Mouse (Mus musculus): Measurements from ENCODE around the gene Aplp2. TPM values are rescaled to one million over a fixed set of nuclear protein-coding genes. Genes with fewer than 3 reads are reported as not detected.

The Aplp2 gene
- total RNA-seq, 4 experiments from 2014 or later: 290 to 388 (median 328) TPM

- DNase-seq (ENCODE audit: low spot score): no peak
These were observed 14.2 kb upstream of the Aplp2 start for GRCm38 (mm10) chr9:31225808-31226207.

GRCm38 (mm10) chr9:31223475-31223874 lies 11.9 kb upstream of the Aplp2 start:
- DNase-seq (ENCODE audit: low spot score): no peak

GRCm38 (mm10) chr9:31221170-31221569 lies 9.6 kb upstream of the Aplp2 start:
- peak; percentile 48 for DNase-seq (ENCODE audit: low spot score)

- no peak for DNase-seq (ENCODE audit: low spot score)
These were observed 6.2 kb upstream of the Aplp2 start for GRCm38 (mm10) chr9:31217631-31218380.

GRCm38 (mm10) chr9:31212500-31213008 lies 939 bp upstream of the Aplp2 start:
- DNase-seq (ENCODE audit: low spot score): no peak

- DNase-seq (ENCODE audit: low spot score): no peak
These were observed 596 bp downstream of the Aplp2 start for GRCm38 (mm10) chr9:31210749-31211689.

GRCm38 (mm10) chr9:31210163-31210562 lies 1.5 kb downstream of the Aplp2 start:
- DNase-seq (ENCODE audit: low spot score): no peak

GRCm38 (mm10) chr9:31209502-31209901 lies 2.1 kb downstream of the Aplp2 start:
- no peak for DNase-seq (ENCODE audit: low spot score)

GRCm38 (mm10) chr9:31207732-31208131 lies 3.9 kb downstream of the Aplp2 start:
- no peak for DNase-seq (ENCODE audit: low spot score)

GRCm38 (mm10) chr9:31204722-31205121 lies 6.9 kb downstream of the Aplp2 start:
- DNase-seq (ENCODE audit: low spot score): peak; percentile 41

GRCm38 (mm10) chr9:31203571-31204210 lies 7.9 kb downstream of the Aplp2 start:
- DNase-seq (ENCODE audit: low spot score): no peak

- no peak for DNase-seq (ENCODE audit: low spot score)
These were observed 8.5 kb downstream of the Aplp2 start for GRCm38 (mm10) chr9:31203068-31203467.

- no peak for DNase-seq (ENCODE audit: low spot score)
These were observed 13.0 kb downstream of the Aplp2 start for GRCm38 (mm10) chr9:31198614-31199013.

- DNase-seq (ENCODE audit: low spot score): no peak
These were observed 13.8 kb downstream of the Aplp2 start for GRCm38 (mm10) chr9:31197782-31198181.

- DNase-seq (ENCODE audit: low spot score): no peak
These were observed 14.9 kb downstream of the Aplp2 start for GRCm38 (mm10) chr9:31196742-31197141.

- no peak for DNase-seq (ENCODE audit: low spot score)
These were observed 16.0 kb downstream of the Aplp2 start for GRCm38 (mm10) chr9:31195573-31195972.

- no peak for DNase-seq (ENCODE audit: low spot score)
These were observed 19.2 kb downstream of the Aplp2 start for GRCm38 (mm10) chr9:31192378-31192777.

- no peak for DNase-seq (ENCODE audit: low spot score)
These were observed 20.1 kb downstream of the Aplp2 start for GRCm38 (mm10) chr9:31191543-31191942.

GRCm38 (mm10) chr9:31189194-31189593 lies 22.4 kb downstream of the Aplp2 start:
- DNase-seq (ENCODE audit: low spot score): no peak

- DNase-seq (ENCODE audit: low spot score): no peak
These were observed 27.2 kb downstream of the Aplp2 start for GRCm38 (mm10) chr9:31184439-31184838.

GRCm38 (mm10) chr9:31183061-31183460 lies 28.6 kb downstream of the Aplp2 start:
- no peak for DNase-seq (ENCODE audit: low spot score)

Data from heart, adult 8-10 months (tissue).